Mouse (Mus musculus) embryonic facial prominence, embryonic 12.5 days (tissue): ENCODE measurements around the gene Creb5. TPM values are rescaled to one million over a fixed set of nuclear protein-coding genes. Genes with fewer than 3 reads are reported as not detected.

ENCODE experiments used
- ATAC-seq: fragments of 200-750 bp; cut with Nextera tagmentation; 2 replicates; pipeline ENCODE4 v1.8.0; 2017; ENCODE audit not compliant: insufficient number of reproducible peaks, insufficient read depth, low FRiP score, low TSS enrichment
- H3K27ac ChIP-seq: fragments of 300-500 bp; sonication (generic); 2 replicates; pipeline ENCODE4 v1.5.1; 2016; ENCODE audit warnings: mild to moderate bottlenecking
- H3K27me3 ChIP-seq: fragments of 300-500 bp; sonication (generic); 2 replicates; pipeline ENCODE4 v1.6.1; 2016; ENCODE audit warnings: mild to moderate bottlenecking, moderate library complexity
- H3K36me3 ChIP-seq: fragments of 300-500 bp; sonication (generic); 2 replicates; pipeline ENCODE4 v1.6.1; 2016; ENCODE audit warnings: mild to moderate bottlenecking
- H3K4me1 ChIP-seq: fragments of 300-500 bp; sonication (generic); 2 replicates; pipeline ENCODE4 v1.6.1; 2016
- H3K4me2 ChIP-seq: fragments of 300-500 bp; sonication (generic); replicated peaks from 2 replicates; pipeline ENCODE4 v1.6.1; 2016; ENCODE audit warnings: mild to moderate bottlenecking, moderate library complexity
- H3K4me3 ChIP-seq: fragments of 300-500 bp; sonication (generic); 2 replicates; pipeline ENCODE4 v1.5.1; 2016; ENCODE audit warnings: mild to moderate bottlenecking
- H3K9ac ChIP-seq: fragments of 300-500 bp; sonication (generic); 2 replicates; pipeline ENCODE4 v1.6.1; 2016; ENCODE audit warnings: mild to moderate bottlenecking, moderate library complexity
- H3K9me3 ChIP-seq: fragments of 300-500 bp; sonication (generic); 2 replicates; pipeline ENCODE4 v1.6.1; 2016; ENCODE audit warnings: mild to moderate bottlenecking, moderate library complexity
- WGBS: fragments of 180-500 bp; shearing (Covaris S2); methylation state at CpG from one replicate; pipeline ENCODE4 v1.1.7; 2016; 5-methylcytosine and 5-hydroxymethylcytosine counted together
- polyA plus RNA-seq: library from polyadenylated mRNA; unstranded; fragments of >200 nt; fragmentation: Nextera tagmentation; extraction: Ambion mirVana; gene quantifications from 2 replicates; pipeline ENCODE4 v1.2.1, GENCODE M21; 2016

Gene Creb5
- polyA plus RNA-seq, 1 experiment from 2014 or later, result 30.3 TPM

DNA sequence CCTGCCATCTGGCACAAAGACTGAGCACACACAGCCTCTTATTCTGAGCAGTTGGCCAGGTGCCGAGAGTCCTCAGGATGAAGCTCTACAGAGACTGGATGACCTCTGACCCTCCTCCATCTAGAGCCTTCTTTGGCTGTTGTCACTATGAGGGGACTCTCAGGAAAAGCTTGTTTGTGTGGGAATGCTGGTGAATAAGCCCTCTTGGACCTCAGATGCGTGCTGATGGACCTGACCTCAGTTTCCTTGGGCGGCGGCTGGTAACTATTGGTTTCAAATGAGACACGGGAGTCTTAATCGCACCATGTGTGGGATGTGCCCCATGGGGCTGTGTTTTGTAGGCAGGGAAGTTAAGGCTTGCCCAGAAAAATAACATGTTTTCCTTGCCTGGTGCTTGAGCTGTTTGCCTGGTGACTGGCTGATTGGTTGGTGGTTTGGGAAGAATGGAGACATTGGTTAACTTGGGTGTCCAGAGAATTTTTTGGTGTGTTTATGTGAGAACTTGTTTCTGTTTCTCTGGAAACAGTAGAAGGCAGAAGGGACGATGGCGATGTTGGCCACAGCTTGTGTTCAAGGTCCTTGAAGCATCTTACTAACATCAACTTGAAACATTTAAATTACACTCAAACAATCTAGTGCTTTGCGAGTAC, 65.4 kb downstream of the Creb5 start:
- Histone ChIP-seq H3K9ac (no peak overlapping the region), H3K9me3 (0 out of 2 replicates have a peak, but pooled peaks cover 3% of the 10 kb centered on the region), H3K4me2 (no peak overlapping the region), H3K4me3 (no peak overlapping the region), H3K4me1 (no peaks in the 10 kb centered on the region), H3K36me3 (no peaks in the 10 kb centered on the region), H3K27me3 (no peaks in the 10 kb centered on the region), H3K27ac (no peak overlapping the region)
- no peak for ATAC-seq
- WGBS, result 75% methylated on average over 9 of the region's 9 CpGs

DNA sequence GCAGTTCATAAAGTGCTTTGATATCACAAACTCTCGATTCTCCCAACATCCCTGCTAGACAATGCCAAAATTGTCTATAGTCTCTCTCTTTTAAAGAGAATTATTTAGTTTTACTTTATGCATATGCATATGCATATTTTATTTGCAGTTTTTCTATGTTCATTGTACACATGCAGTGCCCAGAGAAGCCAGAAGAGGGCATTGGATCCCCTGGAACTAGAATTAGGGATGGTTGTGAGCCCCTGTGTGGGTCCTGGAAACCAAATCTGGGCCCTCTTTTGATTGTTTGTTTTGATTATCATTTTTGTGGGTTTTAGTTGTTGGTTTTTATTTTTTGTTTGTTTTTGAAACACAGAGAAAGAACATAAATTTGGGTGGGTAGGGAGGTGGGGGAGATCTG, 69.3 kb downstream of the Creb5 start:
- no peak for ATAC-seq
- Histone ChIP-seq H3K4me2 (no peak overlapping the region), H3K27ac (no peak overlapping the region), H3K4me1 (no peaks in the 10 kb centered on the region), H3K9me3 (0 out of 2 replicates have a peak, but pooled peaks cover 3% of the 10 kb centered on the region), H3K4me3 (no peak overlapping the region), H3K36me3 (no peaks in the 10 kb centered on the region), H3K27me3 (no peaks in the 10 kb centered on the region), H3K9ac (no peak overlapping the region)
- 91% methylated on average over 1 of the region's 1 CpGs for WGBS

DNA sequence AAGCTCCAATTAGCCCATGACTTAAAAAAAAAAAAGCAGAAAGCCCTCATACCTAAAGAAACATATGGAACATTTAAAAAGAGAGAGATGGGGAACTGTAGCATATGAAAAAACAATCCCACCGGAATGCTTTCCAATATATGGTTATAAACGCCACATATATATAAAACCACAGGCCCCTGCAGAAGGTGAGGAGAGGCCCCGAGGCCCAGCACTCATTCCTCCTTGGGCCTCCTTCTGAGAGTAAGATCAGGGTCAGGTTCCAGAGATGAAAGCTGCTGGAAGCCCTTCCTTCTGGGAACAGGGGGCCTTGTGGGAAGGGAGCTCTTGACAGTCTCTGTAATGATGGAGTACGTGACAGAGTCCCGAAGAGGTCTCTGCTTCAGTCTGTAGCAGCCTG, 76.5 kb downstream of the Creb5 start:
- H3K27me3 ChIP-seq, result no peaks in the 10 kb centered on the region
- 24% methylated on average over 5 of the region's 5 CpGs for WGBS
- no peak overlapping the region for H3K4me3 ChIP-seq
- ATAC-seq, result no peak
- peaks cover 23% of the 10 kb centered on the region for H3K4me1 ChIP-seq
- H3K27ac ChIP-seq, result peak overlapping the region; percentile 80
- H3K36me3 ChIP-seq, result no peaks in the 10 kb centered on the region
- H3K9ac ChIP-seq, result no peak overlapping the region
- H3K4me2 ChIP-seq, result 0 out of 2 replicates have a peak overlapping the region, but pooled peaks have one; percentile 3
- H3K9me3 ChIP-seq, result no peaks in the 10 kb centered on the region

DNA sequence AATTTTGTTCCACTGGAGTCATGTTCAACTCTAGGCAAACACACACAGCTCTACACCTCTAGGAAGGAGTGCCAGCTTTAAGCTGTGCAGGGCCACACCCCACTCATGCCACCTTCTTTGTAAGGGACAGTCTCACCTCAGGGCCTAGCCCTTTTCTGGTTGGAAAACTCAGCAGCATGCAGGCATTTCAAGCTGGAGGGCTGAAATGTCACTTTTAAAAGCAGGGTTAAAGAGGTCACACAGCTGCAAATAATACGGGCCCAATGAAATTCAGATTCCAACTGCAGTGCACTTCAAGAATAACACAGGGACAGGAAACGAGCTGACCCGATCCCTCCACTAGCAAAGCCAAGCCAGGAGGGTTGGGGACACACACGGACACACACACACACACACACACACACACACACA, 76.9 kb downstream of the Creb5 start:
- H3K4me2 ChIP-seq, result 0 out of 2 replicates have a peak overlapping the region, but pooled peaks have one; percentile 3
- H3K27me3 ChIP-seq, result no peaks in the 10 kb centered on the region
- no peaks in the 10 kb centered on the region for H3K36me3 ChIP-seq
- no peak overlapping the region for H3K9ac ChIP-seq
- no peaks in the 10 kb centered on the region for H3K9me3 ChIP-seq
- no peak overlapping the region for H3K4me3 ChIP-seq
- WGBS, result 5% methylated on average over 4 of the region's 4 CpGs
- H3K4me1 ChIP-seq, result peaks cover 23% of the 10 kb centered on the region
- peak overlapping the region; percentile 80 for H3K27ac ChIP-seq
- no peak for ATAC-seq

DNA sequence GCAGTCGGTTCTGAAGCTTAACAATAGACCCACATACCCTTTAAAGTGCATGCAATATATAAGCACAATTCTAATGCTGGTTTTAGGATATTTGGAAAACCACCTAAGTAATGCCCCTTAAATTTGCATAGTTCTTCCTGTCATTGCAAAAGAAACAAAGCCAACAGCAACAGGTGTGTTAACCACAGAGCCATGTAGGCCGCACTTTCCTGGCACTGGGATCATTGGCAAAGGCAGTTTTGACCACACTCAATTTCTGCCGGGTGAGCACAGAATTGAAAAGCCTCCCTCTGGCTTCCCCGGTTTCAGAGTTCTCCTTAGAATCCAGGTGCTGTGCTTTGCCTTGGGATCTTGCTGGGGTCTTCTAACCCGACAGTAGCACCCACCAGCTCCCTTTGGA, 82.1 kb downstream of the Creb5 start:
- no peak overlapping the region for H3K9ac ChIP-seq
- WGBS, result 77% methylated on average over 5 of the region's 5 CpGs
- no peaks in the 10 kb centered on the region for H3K36me3 ChIP-seq
- ATAC-seq, result no peak
- peaks cover 4% of the 10 kb centered on the region for H3K4me1 ChIP-seq
- no peak overlapping the region for H3K4me2 ChIP-seq
- H3K27ac ChIP-seq, result no peak overlapping the region
- no peak overlapping the region for H3K4me3 ChIP-seq
- H3K27me3 ChIP-seq, result no peaks in the 10 kb centered on the region
- H3K9me3 ChIP-seq, result no peaks in the 10 kb centered on the region

DNA sequence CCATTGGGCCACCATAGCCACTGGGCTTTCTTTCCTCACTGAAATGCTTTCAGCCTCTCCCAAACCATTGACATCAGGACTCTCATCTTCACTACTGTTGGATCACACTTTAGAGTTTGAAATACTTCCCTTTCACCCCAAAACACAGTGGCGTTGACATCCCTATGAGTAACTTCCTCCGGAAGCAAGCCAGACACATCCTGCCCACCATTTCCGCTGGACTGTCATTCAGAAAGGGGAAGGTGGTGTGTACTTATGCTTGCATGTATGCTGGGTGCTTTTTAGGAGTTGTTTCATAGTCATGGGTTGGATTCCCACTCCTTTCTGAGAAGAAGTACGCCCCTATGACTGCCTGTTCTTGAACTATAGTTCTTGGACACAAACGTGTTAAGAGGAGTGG, 82.9 kb downstream of the Creb5 start:
- WGBS, result 89% methylated on average over 5 of the region's 5 CpGs
- no peak overlapping the region for H3K4me2 ChIP-seq
- peaks cover 2% of the 10 kb centered on the region; the same call in 1 of the 2 replicates for H3K4me1 ChIP-seq
- H3K4me3 ChIP-seq, result no peak overlapping the region
- H3K36me3 ChIP-seq, result no peaks in the 10 kb centered on the region
- H3K9ac ChIP-seq, result no peak overlapping the region
- no peak overlapping the region for H3K27ac ChIP-seq
- no peaks in the 10 kb centered on the region for H3K27me3 ChIP-seq
- no peaks in the 10 kb centered on the region for H3K9me3 ChIP-seq
- ATAC-seq, result no peak

DNA sequence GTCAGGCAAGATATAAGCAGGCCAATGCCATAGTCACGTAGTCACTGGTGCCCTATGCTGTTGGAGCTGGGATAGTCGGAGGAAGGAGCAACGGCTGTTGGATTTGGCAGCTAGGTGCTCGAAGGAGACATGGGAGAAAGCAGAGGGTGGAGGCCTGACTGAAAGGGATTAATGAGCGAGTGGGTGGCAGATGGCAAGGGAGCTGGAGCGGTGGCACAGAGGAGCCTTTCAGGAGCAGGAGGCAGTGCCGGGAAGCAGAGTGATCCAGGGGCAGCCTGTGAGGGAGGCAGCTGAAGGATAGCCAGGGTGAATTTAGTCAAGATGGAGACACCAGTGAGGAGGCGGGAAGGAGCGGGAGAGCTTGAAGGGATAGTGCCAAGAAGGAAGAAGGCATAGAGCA, 84.9 kb downstream of the Creb5 start:
- no peak overlapping the region for H3K4me3 ChIP-seq
- no peak overlapping the region for H3K4me2 ChIP-seq
- H3K9ac ChIP-seq, result no peak overlapping the region
- no peak for ATAC-seq
- H3K9me3 ChIP-seq, result no peaks in the 10 kb centered on the region
- no peak overlapping the region for H3K27ac ChIP-seq
- no peaks in the 10 kb centered on the region for H3K27me3 ChIP-seq
- no peaks in the 10 kb centered on the region for H3K36me3 ChIP-seq
- H3K4me1 ChIP-seq, result no peaks in the 10 kb centered on the region; the same call in none of the 2 replicates
- WGBS, result 88% methylated on average over 9 of the region's 9 CpGs

DNA sequence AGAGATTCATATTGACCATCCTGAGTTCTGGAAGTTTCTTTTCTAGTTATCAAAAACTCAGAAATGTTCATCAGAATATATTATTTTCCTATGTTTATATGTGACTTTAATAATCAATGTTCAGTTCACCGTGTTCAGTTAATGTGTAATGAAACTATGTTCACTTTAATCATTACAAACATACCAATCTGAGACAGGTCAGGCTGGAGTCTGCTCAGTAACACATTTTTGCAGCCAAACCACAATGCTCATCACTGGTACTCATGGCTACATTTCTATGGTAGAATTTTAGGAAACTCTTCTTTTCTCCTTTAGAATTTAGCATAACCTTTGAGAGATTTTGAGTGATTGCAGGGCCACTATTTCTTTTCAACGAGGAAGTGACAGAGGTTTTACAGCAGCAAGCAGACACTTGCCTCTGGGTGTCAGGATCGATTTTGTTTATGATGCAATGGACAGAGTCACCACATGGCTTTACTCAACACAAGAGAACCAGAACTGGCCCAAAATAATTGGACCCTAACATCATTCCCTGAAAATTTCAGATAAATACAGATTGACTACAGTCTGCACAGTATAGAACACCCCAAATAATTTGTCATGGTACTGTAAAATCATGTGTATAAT, 87.4 kb downstream of the Creb5 start:
- Histone ChIP-seq H3K27ac (no peak overlapping the region), H3K9ac (no peak overlapping the region), H3K27me3 (no peaks in the 10 kb centered on the region), H3K9me3 (no peaks in the 10 kb centered on the region), H3K36me3 (no peaks in the 10 kb centered on the region), H3K4me1 (no peaks in the 10 kb centered on the region; the same call in none of the 2 replicates), H3K4me3 (no peak overlapping the region), H3K4me2 (no peak overlapping the region)
- 54% methylated on average over 3 of the region's 3 CpGs for WGBS
- ATAC-seq, result no peak

DNA sequence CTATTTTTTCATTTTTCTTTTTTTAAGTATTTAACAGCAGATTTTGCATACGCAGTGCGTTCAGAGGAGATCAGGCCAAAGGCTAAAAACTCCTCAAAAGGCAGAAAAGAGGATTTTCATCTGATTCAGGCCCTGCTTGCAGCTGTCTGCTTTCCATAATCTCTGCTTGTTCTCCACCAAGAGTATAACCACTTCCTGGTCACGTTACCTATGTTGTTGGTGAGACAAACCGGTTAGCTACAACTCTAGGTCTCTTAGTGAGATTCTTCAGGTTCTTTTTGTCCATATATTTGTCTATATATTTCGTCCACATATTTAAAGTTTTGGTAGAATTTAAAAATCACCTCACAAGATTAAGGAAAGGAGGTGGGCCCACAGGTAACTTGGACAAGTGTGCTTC, 102.2 kb downstream of the Creb5 start:
- no peak for ATAC-seq
- Histone ChIP-seq H3K4me1 (peaks cover 26% of the 10 kb centered on the region), H3K9me3 (no peaks in the 10 kb centered on the region), H3K27me3 (no peaks in the 10 kb centered on the region), H3K9ac (no peak overlapping the region), H3K27ac (0 out of 2 replicates have a peak overlapping the region, but pooled peaks have one; percentile 0), H3K4me3 (no peak overlapping the region), H3K4me2 (no peak overlapping the region), H3K36me3 (no peaks in the 10 kb centered on the region)
- 85% methylated on average over 5 of the region's 5 CpGs for WGBS

DNA sequence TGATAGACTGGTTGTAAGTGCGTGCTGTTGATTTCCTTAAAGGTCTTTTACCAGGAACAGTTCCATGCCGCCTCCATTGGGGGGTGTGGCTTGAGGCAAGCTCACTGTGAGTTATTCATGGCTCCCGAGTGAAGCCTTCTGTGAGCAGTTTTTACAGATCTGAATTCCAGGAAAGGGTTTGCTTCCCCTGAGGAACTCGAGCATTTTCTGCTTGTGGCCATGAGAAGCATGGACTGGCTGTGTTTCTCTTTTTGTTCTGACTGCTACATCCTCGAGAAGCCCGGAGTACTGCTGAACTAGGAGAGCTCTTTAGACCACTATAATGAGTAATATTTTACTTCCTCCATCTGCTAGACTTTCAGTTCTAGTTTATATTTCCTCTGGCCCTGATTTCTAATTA, 103.3 kb downstream of the Creb5 start:
- Histone ChIP-seq H3K4me2 (no peak overlapping the region), H3K4me1 (peaks cover 36% of the 10 kb centered on the region), H3K9me3 (no peaks in the 10 kb centered on the region), H3K9ac (no peak overlapping the region), H3K27me3 (no peaks in the 10 kb centered on the region), H3K27ac (peak overlapping the region; percentile 41; the same call in 1 of the 2 replicates), H3K36me3 (no peaks in the 10 kb centered on the region), H3K4me3 (no peak overlapping the region)
- 30% methylated on average over 6 of the region's 6 CpGs for WGBS
- no peak for ATAC-seq

DNA sequence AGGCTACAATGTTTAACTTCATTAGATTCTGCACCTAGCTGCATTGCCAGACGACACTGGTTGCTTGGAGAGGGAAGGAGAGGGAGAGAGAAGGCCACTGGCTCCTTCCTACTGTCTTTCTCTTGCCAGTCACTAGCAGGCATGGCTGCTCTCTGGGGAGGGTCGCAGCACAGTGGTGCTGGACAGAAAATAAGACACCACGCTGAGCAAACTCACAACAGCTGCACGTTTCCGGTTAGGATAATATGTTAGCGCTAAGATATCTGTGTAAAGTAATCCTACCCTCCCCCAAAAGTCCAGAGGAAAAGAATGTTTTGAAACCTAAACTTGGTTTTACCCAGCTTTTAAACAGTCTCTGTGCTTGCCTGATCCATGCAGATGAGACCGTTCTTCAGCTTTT, 107.0 kb downstream of the Creb5 start:
- peak; percentile 59; the same call in 1 of the 2 replicates for ATAC-seq

DNA sequence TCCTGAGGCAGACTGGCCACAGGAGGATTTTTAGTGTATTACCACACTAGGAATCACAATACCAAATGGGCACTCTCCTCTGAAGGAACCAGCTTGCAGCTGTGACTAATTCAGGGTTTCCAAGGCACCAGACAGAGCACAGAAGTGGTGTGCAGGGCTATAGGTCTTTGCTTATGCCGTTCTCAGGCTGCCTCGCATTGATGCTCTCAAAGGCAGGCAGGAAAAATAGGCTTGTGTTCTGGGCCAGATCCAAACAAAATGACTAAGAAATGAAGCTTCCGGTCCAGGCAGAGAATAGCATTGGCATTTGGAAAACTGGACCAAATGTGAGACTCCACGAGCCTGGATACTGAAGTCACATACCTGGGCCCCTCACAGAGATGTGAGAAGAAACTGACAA, 108.1 kb downstream of the Creb5 start:
- 48% methylated on average over 4 of the region's 4 CpGs for WGBS
- ATAC-seq, result no peak
- Histone ChIP-seq H3K9me3 (no peaks in the 10 kb centered on the region), H3K9ac (no peak overlapping the region), H3K4me3 (no peak overlapping the region), H3K27ac (no peak overlapping the region), H3K36me3 (0 out of 2 replicates have a peak, but pooled peaks cover 3% of the 10 kb centered on the region), H3K4me2 (no peak overlapping the region), H3K27me3 (no peaks in the 10 kb centered on the region), H3K4me1 (peaks cover 49% of the 10 kb centered on the region)

More for the DNA sequence above, 107.0 kb downstream of the Creb5 start:
- peak overlapping the region; percentile 80; the same call in 1 of the 2 replicates for H3K27ac ChIP-seq
- H3K4me2 ChIP-seq, result peak overlapping the region; percentile 28
- no peaks in the 10 kb centered on the region for H3K27me3 ChIP-seq
- peaks cover 44% of the 10 kb centered on the region for H3K4me1 ChIP-seq
- 0 out of 2 replicates have a peak, but pooled peaks cover 3% of the 10 kb centered on the region for H3K36me3 ChIP-seq
- no peaks in the 10 kb centered on the region for H3K9me3 ChIP-seq
- no peak overlapping the region for H3K9ac ChIP-seq
- H3K4me3 ChIP-seq, result no peak overlapping the region
- 12% methylated on average over 7 of the region's 7 CpGs for WGBS
